Mouse (Mus musculus) cerebellum, adult 2 months (tissue): ENCODE data around the gene Wdfy3.

Source experiments
- CTCF ChIP-seq: fragments of 200-500 bp; IDR thresholded peaks from 2 replicates; pipeline ENCODE4 v1.5.1; 2011; ENCODE audit warnings: low read depth, mild to moderate bottlenecking, control low read depth, low read length, moderate library complexity, borderline replicate concordance; ENCODE audit not compliant: insufficient read depth
- POLR2A ChIP-seq: fragments of 200-500 bp; IDR thresholded peaks from 2 replicates; pipeline ENCODE4 v1.6.1; 2011; ENCODE audit warnings: low read length, control low read depth, borderline replicate concordance; ENCODE audit not compliant: insufficient read depth

GRCm38 (mm10) chr5:102009606-102010005, 60.1 kb downstream of the Wdfy3 start:
- no peak for TF ChIP-seq CTCF
- no peak for TF ChIP-seq POLR2A
